Mouse (Mus musculus): ENCODE results near the gene Rnf144a. TPM values are rescaled to one million over a fixed set of nuclear protein-coding genes. Genes with fewer than 3 reads are reported as not detected.

Rnf144a gene
- total RNA-seq, 2 experiments from 2014 or later: 35.1 to 39.0 TPM

GRCm38 (mm10) chr12:26373721-26374120, 41.3 kb downstream of the Rnf144a start:
- DNase-seq (ENCODE audit: low spot score in 2 of 2): no peak

- DNase-seq (ENCODE audit: low spot score in 2 of 2): peak; percentile 45 to 61
Measured at GRCm38 (mm10) chr12:26370004-26370403, 45.0 kb downstream of the Rnf144a start.

- no peak for DNase-seq (ENCODE audit: low spot score in 2 of 2)
Measured at GRCm38 (mm10) chr12:26367361-26367760, 47.7 kb downstream of the Rnf144a start.

- no peak for DNase-seq (ENCODE audit: low spot score in 2 of 2)
Measured at GRCm38 (mm10) chr12:26366372-26366771, 48.7 kb downstream of the Rnf144a start.

GRCm38 (mm10) chr12:26365531-26366315, 49.3 kb downstream of the Rnf144a start:
- DNase-seq (ENCODE audit: low spot score in 2 of 2): no peak

GRCm38 (mm10) chr12:26364822-26365221, 50.2 kb downstream of the Rnf144a start:
- DNase-seq (ENCODE audit: low spot score in 2 of 2): no peak

- no peak for DNase-seq (ENCODE audit: low spot score in 2 of 2)
Measured at GRCm38 (mm10) chr12:26360946-26361523, 54.0 kb downstream of the Rnf144a start.

- DNase-seq (ENCODE audit: low spot score in 2 of 2): peak in 1 of 2 experiments; percentile 54
Measured at GRCm38 (mm10) chr12:26359817-26360216, 55.2 kb downstream of the Rnf144a start.

- DNase-seq (ENCODE audit: low spot score in 2 of 2): no peak
Measured at GRCm38 (mm10) chr12:26359241-26359640, 55.8 kb downstream of the Rnf144a start.

GRCm38 (mm10) chr12:26357246-26357645, 57.8 kb downstream of the Rnf144a start:
- DNase-seq (ENCODE audit: low spot score in 2 of 2): no peak

- DNase-seq (ENCODE audit: low spot score in 2 of 2): no peak
Measured at GRCm38 (mm10) chr12:26356191-26356590, 58.9 kb downstream of the Rnf144a start.

GRCm38 (mm10) chr12:26351321-26351720, 63.7 kb downstream of the Rnf144a start:
- peak in 1 of 2 experiments; percentile 46 for DNase-seq (ENCODE audit: low spot score in 2 of 2)

GRCm38 (mm10) chr12:26344408-26344807, 70.6 kb downstream of the Rnf144a start:
- no peak for DNase-seq (ENCODE audit: low spot score in 2 of 2)

GRCm38 (mm10) chr12:26343131-26343530, 71.9 kb downstream of the Rnf144a start:
- DNase-seq (ENCODE audit: low spot score in 2 of 2): no peak

- no peak for DNase-seq (ENCODE audit: low spot score in 2 of 2)
Measured at GRCm38 (mm10) chr12:26342663-26343062, 72.4 kb downstream of the Rnf144a start.

GRCm38 (mm10) chr12:26342086-26342485, 73.0 kb downstream of the Rnf144a start:
- no peak for DNase-seq (ENCODE audit: low spot score in 2 of 2)

GRCm38 (mm10) chr12:26340621-26341020, 74.4 kb downstream of the Rnf144a start:
- DNase-seq (ENCODE audit: low spot score in 2 of 2): no peak

GRCm38 (mm10) chr12:26339886-26340285, 75.2 kb downstream of the Rnf144a start:
- no peak for DNase-seq (ENCODE audit: low spot score in 2 of 2)

- DNase-seq (ENCODE audit: low spot score in 2 of 2): no peak
Measured at GRCm38 (mm10) chr12:26339181-26339580, 75.9 kb downstream of the Rnf144a start.

GRCm38 (mm10) chr12:26333678-26334077, 81.4 kb downstream of the Rnf144a start:
- no peak for DNase-seq (ENCODE audit: low spot score in 2 of 2)

- DNase-seq (ENCODE audit: low spot score in 2 of 2): peak; percentile 38 to 47
Measured at GRCm38 (mm10) chr12:26331048-26331447, 84.0 kb downstream of the Rnf144a start.

GRCm38 (mm10) chr12:26329756-26330155, 85.3 kb downstream of the Rnf144a start:
- DNase-seq (ENCODE audit: low spot score in 2 of 2): no peak

Measured in layer of hippocampus, postnatal 10 days (tissue).